Comparison of ENCODE assay signal across 21 mouse cellular contexts in the genomic region with DNA sequence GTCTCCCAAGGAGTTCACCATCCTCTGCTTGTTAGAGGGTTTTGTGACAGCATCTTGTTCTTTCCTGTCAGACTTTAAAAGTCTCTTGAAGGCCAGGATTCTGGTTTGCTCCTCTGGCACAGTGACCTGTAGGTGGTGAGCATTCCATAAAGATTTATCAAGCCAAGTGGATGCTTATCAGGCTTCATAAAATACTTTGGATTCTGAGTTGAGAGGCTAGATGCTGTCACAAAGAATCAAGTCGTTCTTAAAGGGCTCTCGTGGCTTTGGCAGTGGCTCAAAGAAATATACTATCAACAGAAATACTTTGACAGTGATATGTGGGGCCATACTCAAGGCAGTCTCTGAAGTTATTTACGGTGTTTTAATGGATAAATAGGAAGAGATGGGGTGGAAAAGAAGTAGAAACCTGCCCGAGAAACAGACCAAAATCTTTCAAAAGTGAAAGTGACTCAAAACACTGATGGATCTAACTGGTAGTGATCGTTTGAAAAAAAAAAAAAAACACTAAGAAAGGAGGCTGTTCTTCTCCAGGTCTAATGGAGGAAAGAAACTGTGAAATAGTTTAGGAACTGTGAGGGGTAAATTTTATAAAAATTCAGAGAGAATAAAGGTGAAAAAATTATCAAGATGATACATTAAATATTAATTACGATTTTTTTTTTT.
DNase-seq lines count a peak whose midpoint lies in the region; ATAC-seq and TF ChIP-seq lines count a peak whose summit lies in the region.
"Had no signal": no experiment of that assay in that cellular context is flagged by ENCODE, and none has a peak within 500 bp of the region (broad histone marks: within the 10 kb centered on the region; RNA-seq: fewer than 3 reads in every experiment).

No protein-coding gene starts in this region.

- H3K4me3 ChIP-seq in embryonic facial prominence, embryonic 14.5 days (ENCODE audit: low read depth, low read length): no peak overlapping the region
- H3K4me3 ChIP-seq in embryonic facial prominence, embryonic 10.5 days: no peak overlapping the region
- no peak overlapping the region for H3K4me3 ChIP-seq in ES-E14 (ENCODE audit: insufficient read depth in 1 of 2, low read depth in 1 of 2, low read length in 2 of 2, poor library complexity in 1 of 2, severe bottlenecking in 1 of 2)
- no peak overlapping the region for H3K4me3 ChIP-seq in lung, embryonic 14.5 days (ENCODE audit: low read depth, low read length)
- H3K4me3 ChIP-seq in liver, postnatal 0 days (ENCODE audit: low read depth, low read length): no peak overlapping the region
- H3K4me3 ChIP-seq: erythroblast, embryonic 14.5 days; heart, embryonic 12.5 days; hindbrain, embryonic 15.5 days; left cerebral cortex, adult 2 months; limb, embryonic 10.5 days; liver, embryonic 12.5 days; stomach, embryonic 15.5 days had no signal

- TF ChIP-seq EP300 in liver, postnatal 0 days (IDR thresholded peaks at IDR 0.05; ENCODE audit: low read depth): no peak

- H3K27me3 ChIP-seq in embryonic facial prominence, embryonic 14.5 days (replicated peaks; ENCODE audit: control insufficient read depth, insufficient read depth, low read length): no peaks in the 10 kb centered on the region
- no peaks in the 10 kb centered on the region for H3K27me3 ChIP-seq in embryonic facial prominence, embryonic 10.5 days (replicated peaks; ENCODE audit: low read depth, poor library complexity, severe bottlenecking)
- H3K27me3 ChIP-seq in lung, embryonic 14.5 days (ENCODE audit: insufficient read depth, low read length): no peaks in the 10 kb centered on the region
- H3K27me3 ChIP-seq in liver, postnatal 0 days (ENCODE audit: insufficient read depth, low read length): no peaks in the 10 kb centered on the region
- H3K27me3 ChIP-seq: heart, embryonic 12.5 days; hindbrain, embryonic 15.5 days; liver, embryonic 12.5 days; stomach, embryonic 15.5 days had no signal

- TF ChIP-seq CTCF in lung, embryonic 14.5 days (IDR thresholded peaks at IDR 0.05; ENCODE audit: low read depth): no peak
- no peak for TF ChIP-seq CTCF in liver, postnatal 0 days (IDR thresholded peaks at IDR 0.05; ENCODE audit: low read depth)

- no peaks in the 10 kb centered on the region for H3K9me3 ChIP-seq in embryonic facial prominence, embryonic 14.5 days (ENCODE audit: control insufficient read depth, low read length)
- H3K9me3 ChIP-seq in embryonic facial prominence, embryonic 10.5 days: no peaks in the 10 kb centered on the region
- no peaks in the 10 kb centered on the region for H3K9me3 ChIP-seq in ES-E14 (ENCODE audit: control insufficient read depth, insufficient read depth, low read depth, low read length)
- no peaks in the 10 kb centered on the region for H3K9me3 ChIP-seq in lung, embryonic 14.5 days (ENCODE audit: low read depth, low read length)
- no peaks in the 10 kb centered on the region for H3K9me3 ChIP-seq in liver, postnatal 0 days (ENCODE audit: low read length)
- H3K9me3 ChIP-seq: heart, embryonic 12.5 days; hindbrain, embryonic 15.5 days; limb, embryonic 10.5 days; liver, embryonic 12.5 days; stomach, embryonic 15.5 days had no signal

- peak; percentile 68 for DNase-seq in embryonic facial prominence, embryonic 14.5 days (ENCODE audit: low spot score)
- no peak for DNase-seq in embryonic facial prominence, embryonic 10.5 days (ENCODE audit: low spot score)
- DNase-seq in ES-E14 (ENCODE audit: low read depth, low spot score): peak; percentile 17
- peak; percentile 19 for DNase-seq in lung, embryonic 14.5 days
- no peak for DNase-seq in urinary bladder, postnatal 25 days (ENCODE audit: low spot score)
- no peak for DNase-seq in liver, postnatal 0 days
- DNase-seq: cerebellum, postnatal 25 days; gastrocnemius, postnatal 36 days; midbrain, embryonic 14.5 days; right cerebral cortex, postnatal 14 days had no signal

- no peak for ATAC-seq in embryonic facial prominence, embryonic 14.5 days (ENCODE audit: low read depth)
- ATAC-seq in lung, embryonic 14.5 days (ENCODE audit: insufficient read depth): no peak
- 0 out of 2 replicates have a peak, but pooled peaks have one; percentile 11 for ATAC-seq in megakaryocyte, adult 5-6 weeks (ENCODE audit: poor library complexity, severe bottlenecking)
- no peak for ATAC-seq in monocyte, adult 5-6 weeks (replicated peaks; ENCODE audit: insufficient number of reproducible peaks, low FRiP score, low TSS enrichment, poor library complexity, severe bottlenecking)
- no peak for ATAC-seq in liver, postnatal 0 days
- ATAC-seq: forebrain, embryonic 14.5 days; intestine, embryonic 16.5 days; liver, embryonic 12.5 days had no signal

- H3K4me1 ChIP-seq in embryonic facial prominence, embryonic 14.5 days (ENCODE audit: control insufficient read depth, insufficient read depth, low read length): no peaks in the 10 kb centered on the region
- no peaks in the 10 kb centered on the region for H3K4me1 ChIP-seq in embryonic facial prominence, embryonic 10.5 days
- peaks cover 0 to 3% of the 10 kb centered on the region in 2 experiments; a peak in 1 of 4 replicates for H3K4me1 ChIP-seq in ES-E14 (ENCODE audit: control insufficient read depth in 2 of 2, insufficient read depth in 2 of 2, low read length in 2 of 2, poor library complexity in 1 of 2)
- no peaks in the 10 kb centered on the region for H3K4me1 ChIP-seq in lung, embryonic 14.5 days (ENCODE audit: insufficient read depth)
- no peaks in the 10 kb centered on the region for H3K4me1 ChIP-seq in liver, postnatal 0 days (ENCODE audit: insufficient read depth)
- H3K4me1 ChIP-seq: hindbrain, embryonic 15.5 days; limb, embryonic 10.5 days; liver, embryonic 12.5 days; stomach, embryonic 15.5 days had no signal

- H3K36me3 ChIP-seq in embryonic facial prominence, embryonic 14.5 days (ENCODE audit: control insufficient read depth, insufficient read depth, low read length): no peaks in the 10 kb centered on the region
- no peaks in the 10 kb centered on the region for H3K36me3 ChIP-seq in embryonic facial prominence, embryonic 10.5 days (replicated peaks)
- H3K36me3 ChIP-seq in ES-E14 (ENCODE audit: control insufficient read depth, insufficient read depth, low read length, poor library complexity, severe bottlenecking): no peaks in the 10 kb centered on the region
- no peaks in the 10 kb centered on the region for H3K36me3 ChIP-seq in lung, embryonic 14.5 days (ENCODE audit: insufficient read depth)
- no peaks in the 10 kb centered on the region for H3K36me3 ChIP-seq in liver, postnatal 0 days (replicated peaks; ENCODE audit: insufficient read depth, low read length)
- H3K36me3 ChIP-seq: heart, embryonic 12.5 days; hindbrain, embryonic 15.5 days; limb, embryonic 10.5 days; liver, embryonic 12.5 days; stomach, embryonic 15.5 days had no signal

- H3K27ac ChIP-seq in embryonic facial prominence, embryonic 14.5 days (replicated peaks; ENCODE audit: low read depth, low read length): no peak overlapping the region
- no peak overlapping the region for H3K27ac ChIP-seq in embryonic facial prominence, embryonic 10.5 days (replicated peaks)
- H3K27ac ChIP-seq in ES-E14 (ENCODE audit: insufficient read depth, low read depth, low read length, poor library complexity, severe bottlenecking): no peak overlapping the region
- no peak overlapping the region for H3K27ac ChIP-seq in lung, embryonic 14.5 days (ENCODE audit: low read depth)
- H3K27ac ChIP-seq in liver, postnatal 0 days (ENCODE audit: low read depth): no peak overlapping the region
- H3K27ac ChIP-seq: hindbrain, embryonic 15.5 days; left cerebral cortex, adult 2 months; limb, embryonic 10.5 days; liver, embryonic 12.5 days; stomach, embryonic 15.5 days had no signal

- H3K9ac ChIP-seq in embryonic facial prominence, embryonic 14.5 days (ENCODE audit: low read depth, low read length): no peak overlapping the region
- no peak overlapping the region for H3K9ac ChIP-seq in ES-E14 (ENCODE audit: insufficient read depth, low read depth, low read length, poor library complexity, severe bottlenecking)
- H3K9ac ChIP-seq in lung, embryonic 14.5 days: no peak overlapping the region
- no peak overlapping the region for H3K9ac ChIP-seq in liver, postnatal 0 days (replicated peaks)
- H3K9ac ChIP-seq: heart, embryonic 12.5 days; hindbrain, embryonic 15.5 days; liver, embryonic 12.5 days; stomach, embryonic 15.5 days had no signal

- no peak overlapping the region for H3K4me2 ChIP-seq in embryonic facial prominence, embryonic 14.5 days (ENCODE audit: low read depth, low read length)
- no peak overlapping the region for H3K4me2 ChIP-seq in lung, embryonic 14.5 days
- no peak overlapping the region for H3K4me2 ChIP-seq in liver, postnatal 0 days (ENCODE audit: low read depth, low read length)
- H3K4me2 ChIP-seq: heart, embryonic 12.5 days; hindbrain, embryonic 15.5 days; liver, embryonic 12.5 days; stomach, embryonic 15.5 days had no signal

- WGBS in embryonic facial prominence, embryonic 14.5 days: 50% methylated on average over 6 of the region's 6 CpGs
- WGBS in embryonic facial prominence, embryonic 10.5 days: 64% methylated on average over 6 of the region's 6 CpGs
- 34% methylated on average over 6 of the region's 6 CpGs for WGBS in lung, embryonic 14.5 days
- 45% methylated on average over 6 of the region's 6 CpGs for WGBS in liver, postnatal 0 days (ENCODE audit: insufficient replicate concordance)

- in situ Hi-C loops in ES-E14 (cut with MboI; ENCODE audit: low sequenced_read_pairs in 2 of 2, unreplicated experiment in 2 of 2): no loop called here

TF ChIP-seq in ES-E14, 5 proteins besides CTCF, POLR2A, EP300 and RAD21:
- TF ChIP-seq ZC3H11A (IDR thresholded peaks at IDR 0.05; ENCODE audit: borderline replicate concordance, low read depth, low read length): no peak
- TF ChIP-seq ZNF384 (IDR thresholded peaks at IDR 0.05; ENCODE audit: low read depth, low read length): peak; percentile 93

Comparison
In these comparisons a context has a peak if more than half of its experiments do, and no peak if none do; other contexts are left out.
1. DNase-seq: peak in embryonic facial prominence, embryonic 14.5 days (single experiment), ES-E14 (single experiment) and lung, embryonic 14.5 days (single experiment); none in embryonic facial prominence, embryonic 10.5 days (single experiment), urinary bladder, postnatal 25 days (single experiment) and liver, postnatal 0 days (single experiment).